Mouse (Mus musculus): ENCODE measurements at regions not wholly inside any gene's neighbourhood (a gene's known extent, or its start where the extent isn't known, plus 50 kb on each side); places are given as distances from the start of the nearest gene placed in this dataset.

DNA sequence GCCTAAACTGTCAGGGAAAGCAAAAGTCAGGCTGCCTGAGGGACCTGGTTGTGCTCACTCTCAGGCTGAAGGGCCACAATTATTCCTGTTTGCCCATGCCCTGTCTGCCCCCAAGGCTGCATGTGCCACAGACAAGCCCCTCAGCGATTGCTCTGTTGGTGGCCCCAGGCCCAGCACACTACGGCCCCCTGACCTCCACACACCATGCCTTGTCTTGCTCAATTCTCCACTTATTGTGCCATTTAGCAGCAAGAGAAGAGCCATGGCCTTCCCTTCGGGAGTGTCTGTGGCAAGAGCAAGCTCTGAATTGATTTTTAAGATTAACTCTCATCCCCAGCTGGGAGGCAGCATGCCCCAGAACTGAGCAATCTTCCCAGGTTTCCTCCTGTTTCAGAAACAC is 173.8 kb upstream of the Rad23b start:
- TF ChIP-seq CTCF (IDR thresholded peaks at IDR 0.05; ENCODE audit: low read depth) (no peak), EP300 (IDR thresholded peaks at IDR 0.05; ENCODE audit: low read depth) (no peak)

All from liver, postnatal 0 days (tissue).